Comparison of ENCODE assay signal across 28 mouse cellular contexts in the genomic region with DNA sequence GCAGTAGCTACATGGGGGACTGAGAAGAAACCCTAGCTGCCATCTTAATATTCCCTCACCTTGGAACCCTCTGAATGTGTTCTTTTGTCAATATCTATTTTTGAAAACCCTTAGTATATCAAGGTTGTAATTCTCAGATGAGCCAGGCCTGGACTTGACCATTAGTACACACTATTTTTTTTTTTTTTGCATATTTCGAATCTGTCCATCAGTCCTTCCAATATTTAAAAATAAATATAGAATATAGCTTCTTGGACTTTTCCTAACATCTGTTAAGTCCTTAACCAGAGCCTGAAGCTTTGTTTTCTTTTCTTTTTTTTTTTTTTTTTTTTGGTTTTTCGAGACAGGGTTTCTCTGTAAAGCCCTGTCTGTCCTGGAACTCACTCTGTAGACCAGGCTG. TPM values are rescaled to one million over a fixed set of nuclear protein-coding genes. Genes with fewer than 3 reads are reported as not detected.
A peak's percentile ranks its signal among the peaks of the same experiment; 100 is the strongest.
DNase-seq lines count a peak whose midpoint lies in the region; ATAC-seq and TF ChIP-seq lines count a peak whose summit lies in the region.
"Had no signal": no experiment of that assay in that cellular context is flagged by ENCODE, and none has a peak within 500 bp of the region (broad histone marks: within the 10 kb centered on the region; RNA-seq: fewer than 3 reads in every experiment).

No protein-coding gene starts in this region.

- no peak for TF ChIP-seq CTCF in liver, postnatal 0 days (IDR thresholded peaks at IDR 0.05; ENCODE audit: low read depth)
- no peak for TF ChIP-seq CTCF in MEL (IDR thresholded peaks at IDR 0.05 in 2 of 3, conservative IDR thresholded peaks at IDR 0.05 in 1 of 3; ENCODE audit: control insufficient read depth in 1 of 3, insufficient read depth in 1 of 3, low read depth in 2 of 3, low read length in 3 of 3, poor library complexity in 1 of 3, severe bottlenecking in 1 of 3)
- no peak for TF ChIP-seq CTCF in liver, embryonic 14.5 days (IDR thresholded peaks at IDR 0.05; ENCODE audit: low read depth)

- 0 out of 2 replicates have a peak overlapping the region, but pooled peaks have one; percentile 6 for H3K4me3 ChIP-seq in liver, embryonic 12.5 days
- no peak overlapping the region for H3K4me3 ChIP-seq in liver, postnatal 0 days (ENCODE audit: low read depth, low read length)
- no peak overlapping the region; a peak in 1 of 4 replicates for H3K4me3 ChIP-seq in MEL (ENCODE audit: control insufficient read depth in 1 of 2, insufficient read depth in 1 of 2, low read depth in 2 of 2, low read length in 2 of 2)
- H3K4me3 ChIP-seq in liver, embryonic 14.5 days (ENCODE audit: insufficient read depth in 1 of 2, low read depth in 2 of 2, low read length in 2 of 2), result peak overlapping the region in 1 of 2 experiments; percentile 18; a peak in 1 of 4 replicates
- no peak overlapping the region for H3K4me3 ChIP-seq in liver, embryonic 16.5 days (ENCODE audit: low read depth, low read length)
- H3K4me3 ChIP-seq: embryonic facial prominence, embryonic 13.5 days; embryonic facial prominence, embryonic 15.5 days; forebrain, embryonic 10.5 days; forebrain, embryonic 12.5 days had no signal

- WGBS in liver, embryonic 12.5 days (ENCODE audit: insufficient replicate concordance), result 67% methylated on average over 2 of the region's 2 CpGs
- WGBS in liver, postnatal 0 days (ENCODE audit: insufficient replicate concordance), result 81% methylated on average over 2 of the region's 2 CpGs
- 72% methylated on average over 2 of the region's 2 CpGs for WGBS in liver, embryonic 14.5 days (ENCODE audit: insufficient replicate concordance)
- WGBS in liver, embryonic 16.5 days (ENCODE audit: insufficient replicate concordance), result 52% methylated on average over 2 of the region's 2 CpGs

- no peak for TF ChIP-seq RAD21 in MEL (IDR thresholded peaks at IDR 0.05; ENCODE audit: low read depth, low read length)

- DNase-seq in liver, postnatal 0 days, result no peak
- DNase-seq in MEL (ENCODE audit: low read depth, low spot score), result no peak
- no peak for DNase-seq in liver, embryonic 14.5 days (ENCODE audit: low read depth in 3 of 3, low spot score in 3 of 3)
- DNase-seq in heart, adult 11 months, result no peak
- DNase-seq in adrenal gland, postnatal 10 days, result no peak
- DNase-seq in thymus, postnatal 25 days, result no peak
- DNase-seq: adrenal gland, adult 2 months; adrenal gland, postnatal 14 days; adrenal gland, postnatal 36 days; cerebellum, adult 11-12 months; cerebellum, adult 8-10 months; cerebellum, adult 9-11 months; cerebellum, postnatal 14 days; cerebellum, postnatal 36 days; embryo, embryonic 11 days had no signal

- peaks cover 39% of the 10 kb centered on the region for H3K4me1 ChIP-seq in liver, embryonic 12.5 days
- H3K4me1 ChIP-seq in liver, postnatal 0 days (ENCODE audit: insufficient read depth), result peaks cover 4% of the 10 kb centered on the region; the same call in 1 of the 2 replicates
- H3K4me1 ChIP-seq in MEL (ENCODE audit: control insufficient read depth in 1 of 2, insufficient read depth in 2 of 2, low read length in 2 of 2), result peaks cover 8 to 16% of the 10 kb centered on the region in 2 experiments
- H3K4me1 ChIP-seq in liver, embryonic 14.5 days (replicated peaks; ENCODE audit: control insufficient read depth in 2 of 2, insufficient read depth in 2 of 2, low read length in 1 of 2), result peaks cover 15 to 21% of the 10 kb centered on the region in 2 experiments
- peaks cover 20% of the 10 kb centered on the region for H3K4me1 ChIP-seq in liver, embryonic 16.5 days (ENCODE audit: control insufficient read depth, low read depth, low read length)
- H3K4me1 ChIP-seq: forebrain, embryonic 10.5 days; forebrain, embryonic 12.5 days had no signal

- no peak for TF ChIP-seq EP300 in liver, postnatal 0 days (IDR thresholded peaks at IDR 0.05; ENCODE audit: low read depth)
- no peak for TF ChIP-seq EP300 in MEL (IDR thresholded peaks at IDR 0.05; ENCODE audit: low read depth in 1 of 2, low read length in 2 of 2)
- TF ChIP-seq EP300 in liver, embryonic 14.5 days (IDR thresholded peaks at IDR 0.05; ENCODE audit: low read depth), result no peak

- peak overlapping the region; percentile 50; the same call in 1 of the 2 replicates for H3K9ac ChIP-seq in liver, embryonic 12.5 days
- no peak overlapping the region for H3K9ac ChIP-seq in liver, postnatal 0 days (replicated peaks)
- H3K9ac ChIP-seq in MEL (ENCODE audit: control insufficient read depth, low read depth, low read length, poor library complexity, severe bottlenecking), result 0 out of 2 replicates have a peak overlapping the region, but pooled peaks have one; percentile 1
- H3K9ac ChIP-seq in liver, embryonic 14.5 days (replicated peaks), result peak overlapping the region; percentile 53
- H3K9ac ChIP-seq in liver, embryonic 16.5 days (ENCODE audit: low read depth, low read length), result 0 out of 2 replicates have a peak overlapping the region, but pooled peaks have one; percentile 26
- H3K9ac ChIP-seq: embryonic facial prominence, embryonic 13.5 days; embryonic facial prominence, embryonic 15.5 days; forebrain, embryonic 12.5 days had no signal

- no peaks in the 10 kb centered on the region for H3K9me3 ChIP-seq in liver, embryonic 12.5 days (replicated peaks)
- H3K9me3 ChIP-seq in liver, postnatal 0 days (ENCODE audit: low read length), result no peaks in the 10 kb centered on the region
- no peaks in the 10 kb centered on the region for H3K9me3 ChIP-seq in MEL (replicated peaks; ENCODE audit: insufficient read depth, low read length)
- H3K9me3 ChIP-seq in liver, embryonic 14.5 days (ENCODE audit: control insufficient read depth, low read length), result no peaks in the 10 kb centered on the region
- no peaks in the 10 kb centered on the region for H3K9me3 ChIP-seq in liver, embryonic 16.5 days (replicated peaks; ENCODE audit: control insufficient read depth, low read length)
- H3K9me3 ChIP-seq: embryonic facial prominence, embryonic 13.5 days; embryonic facial prominence, embryonic 15.5 days; forebrain, embryonic 10.5 days; forebrain, embryonic 12.5 days; G1E had no signal

- no peaks in the 10 kb centered on the region for H3K27me3 ChIP-seq in liver, embryonic 12.5 days (replicated peaks)
- H3K27me3 ChIP-seq in liver, postnatal 0 days (ENCODE audit: insufficient read depth, low read length), result no peaks in the 10 kb centered on the region
- H3K27me3 ChIP-seq in MEL (ENCODE audit: control insufficient read depth in 1 of 2, insufficient read depth in 2 of 2, low read length in 2 of 2), result no peaks in the 10 kb centered on the region
- H3K27me3 ChIP-seq in liver, embryonic 14.5 days (ENCODE audit: control insufficient read depth, insufficient read depth, low read length), result no peaks in the 10 kb centered on the region
- H3K27me3 ChIP-seq in liver, embryonic 16.5 days (ENCODE audit: control insufficient read depth, insufficient read depth, low read depth, low read length), result no peaks in the 10 kb centered on the region
- H3K27me3 ChIP-seq: embryonic facial prominence, embryonic 15.5 days; forebrain, embryonic 12.5 days had no signal

- no peak for ATAC-seq in liver, embryonic 12.5 days
- ATAC-seq in liver, postnatal 0 days, result no peak
- ATAC-seq in liver, embryonic 14.5 days (ENCODE audit: insufficient read depth), result no peak
- ATAC-seq in liver, embryonic 16.5 days (ENCODE audit: low read depth), result no peak
- ATAC-seq: forebrain, embryonic 14.5 days; forebrain, embryonic 16.5 days had no signal

- peak overlapping the region; percentile 61 for H3K4me2 ChIP-seq in liver, embryonic 12.5 days
- H3K4me2 ChIP-seq in liver, postnatal 0 days (ENCODE audit: low read depth, low read length), result no peak overlapping the region
- peak overlapping the region; percentile 68 for H3K4me2 ChIP-seq in liver, embryonic 14.5 days (ENCODE audit: low read depth)
- peak overlapping the region; percentile 56 for H3K4me2 ChIP-seq in liver, embryonic 16.5 days (ENCODE audit: low read depth, low read length)
- H3K4me2 ChIP-seq: embryonic facial prominence, embryonic 13.5 days; embryonic facial prominence, embryonic 15.5 days; forebrain, embryonic 12.5 days had no signal

- H3K27ac ChIP-seq in liver, embryonic 12.5 days, result peak overlapping the region; percentile 74
- no peak overlapping the region for H3K27ac ChIP-seq in liver, postnatal 0 days (ENCODE audit: low read depth)
- H3K27ac ChIP-seq in MEL (ENCODE audit: control insufficient read depth, low read depth, low read length), result no peak overlapping the region
- peak overlapping the region; percentile 63 for H3K27ac ChIP-seq in liver, embryonic 14.5 days
- peak overlapping the region; percentile 41; the same call in 1 of the 2 replicates for H3K27ac ChIP-seq in liver, embryonic 16.5 days (ENCODE audit: low read length)
- H3K27ac ChIP-seq: embryonic facial prominence, embryonic 13.5 days; embryonic facial prominence, embryonic 15.5 days; forebrain, embryonic 10.5 days; forebrain, embryonic 12.5 days had no signal

- no peaks in the 10 kb centered on the region for H3K79me2 ChIP-seq in MEL (ENCODE audit: control insufficient read depth, insufficient read depth, low read length, poor library complexity)

- TF ChIP-seq POLR2A in MEL (IDR thresholded peaks at IDR 0.05; ENCODE audit: control insufficient read depth in 1 of 2, insufficient read depth in 1 of 2, low read depth in 1 of 2, low read length in 2 of 2, poor library complexity in 1 of 2), result no peak

- H3K36me3 ChIP-seq in liver, embryonic 12.5 days, result no peaks in the 10 kb centered on the region
- H3K36me3 ChIP-seq in liver, postnatal 0 days (replicated peaks; ENCODE audit: insufficient read depth, low read length), result no peaks in the 10 kb centered on the region
- H3K36me3 ChIP-seq in MEL (ENCODE audit: control insufficient read depth in 1 of 2, insufficient read depth in 2 of 2, low read length in 2 of 2), result peaks cover 0 to 13% of the 10 kb centered on the region in 2 experiments; a peak in 2 of 4 replicates
- no peaks in the 10 kb centered on the region for H3K36me3 ChIP-seq in liver, embryonic 14.5 days (replicated peaks; ENCODE audit: control insufficient read depth, insufficient read depth, low read depth)
- H3K36me3 ChIP-seq in liver, embryonic 16.5 days (ENCODE audit: control insufficient read depth, insufficient read depth), result no peaks in the 10 kb centered on the region
- H3K36me3 ChIP-seq: embryonic facial prominence, embryonic 13.5 days; embryonic facial prominence, embryonic 15.5 days; forebrain, embryonic 10.5 days; forebrain, embryonic 12.5 days; G1E had no signal

RNA-seq across cellular contexts. Expression of gene Rnf222, which starts 4.5 kb away (rescaled TPM):
- 0.07 and 0.10 TPM in 2 replicates for polyA plus RNA-seq in liver, embryonic 12.5 days (2016; fragmentation: Nextera tagmentation; extraction: Ambion mirVana)
- polyA plus RNA-seq in liver, postnatal 0 days (2015; fragmentation: Nextera tagmentation; extraction: Ambion mirVana), result 0.02 and 0.07 TPM in 2 replicates
- 0.23 TPM in 2 replicates for total RNA-seq in MEL (2012; rRNA removed)
- polyA plus RNA-seq in MEL (2012; ENCODE audit: insufficient read depth in 1 of 2, insufficient read length in 2 of 2, low read depth in 1 of 2, low replicate concordance in 2 of 2, missing spikeins in 1 of 2), result under 1 TPM in 1 of 2 experiments, not detected in 1; 0.28 TPM
- 0.08 and 0.09 TPM in 2 replicates for polyA plus RNA-seq in liver, embryonic 14.5 days (2012; rRNA removed)
- 0.10 TPM in 1 of 2 replicates, not detected in the other for polyA plus RNA-seq in liver, embryonic 14.5 days (2014; fragmentation: Nextera tagmentation; extraction: Ambion mirVana)
- 0.04 and 0.14 TPM in 2 replicates for polyA plus RNA-seq in liver, embryonic 16.5 days (2015; fragmentation: Nextera tagmentation; extraction: Ambion mirVana)
- total RNA-seq in adrenal gland, postnatal 10 days (2021), result under 1 TPM; 0.09 to 0.12 TPM
- polyA plus RNA-seq: C2C12; erythroblast, embryonic 14.5 days; forebrain, embryonic 14.5 days; forebrain, embryonic 16.5 days; G1E had no signal

RNA-seq across cellular contexts. Expression of gene Ndel1, which starts 12.2 kb away (rescaled TPM):
- polyA plus RNA-seq in liver, embryonic 12.5 days (2016; fragmentation: Nextera tagmentation; extraction: Ambion mirVana), result 40.4 and 42.0 TPM in 2 replicates
- polyA plus RNA-seq in liver, postnatal 0 days (2015; fragmentation: Nextera tagmentation; extraction: Ambion mirVana), result 32.8 and 33.8 TPM in 2 replicates
- 59.6 and 70.7 TPM in 2 replicates for total RNA-seq in MEL (2012; rRNA removed)
- 10 to 100 TPM; 55.0 to 61.2 TPM for polyA plus RNA-seq in MEL (2012; ENCODE audit: insufficient read depth in 1 of 2, insufficient read length in 2 of 2, low read depth in 1 of 2, low replicate concordance in 2 of 2, missing spikeins in 1 of 2)
- 20.2 and 21.1 TPM in 2 replicates for polyA plus RNA-seq in liver, embryonic 14.5 days (2012; rRNA removed)
- 28.1 and 30.8 TPM in 2 replicates for polyA plus RNA-seq in liver, embryonic 14.5 days (2014; fragmentation: Nextera tagmentation; extraction: Ambion mirVana)
- polyA plus RNA-seq in liver, embryonic 16.5 days (2015; fragmentation: Nextera tagmentation; extraction: Ambion mirVana), result 36.9 and 38.6 TPM in 2 replicates
- total RNA-seq in adrenal gland, postnatal 10 days (2021), result 10 to 100 TPM; 57.2 to 72.8 TPM

RNA-seq across cellular contexts. Expression of gene Rpl26, which starts 17.5 kb away (rescaled TPM):
- polyA plus RNA-seq in liver, embryonic 12.5 days (2016; fragmentation: Nextera tagmentation; extraction: Ambion mirVana), result 938 and 976 TPM in 2 replicates
- 531 and 540 TPM in 2 replicates for polyA plus RNA-seq in liver, postnatal 0 days (2015; fragmentation: Nextera tagmentation; extraction: Ambion mirVana)
- 5,179 and 5,512 TPM in 2 replicates for total RNA-seq in MEL (2012; rRNA removed)
- 1,000 to 10,000 TPM in 1 of 2 experiments, not detected in 1; 3,167 TPM for polyA plus RNA-seq in MEL (2012; ENCODE audit: insufficient read depth in 1 of 2, insufficient read length in 2 of 2, low read depth in 1 of 2, low replicate concordance in 2 of 2, missing spikeins in 1 of 2)
- polyA plus RNA-seq in liver, embryonic 14.5 days (2012; rRNA removed), result 1,827 and 1,859 TPM in 2 replicates
- 829 and 850 TPM in 2 replicates for polyA plus RNA-seq in liver, embryonic 14.5 days (2014; fragmentation: Nextera tagmentation; extraction: Ambion mirVana)
- 457 and 528 TPM in 2 replicates for polyA plus RNA-seq in liver, embryonic 16.5 days (2015; fragmentation: Nextera tagmentation; extraction: Ambion mirVana)
- total RNA-seq in adrenal gland, postnatal 10 days (2021), result 1,000 to 10,000 TPM; 1,288 to 1,295 TPM

RNA-seq across cellular contexts. Expression of gene Odf4, which starts 43.0 kb away (rescaled TPM):
- polyA plus RNA-seq in liver, embryonic 12.5 days (2016; fragmentation: Nextera tagmentation; extraction: Ambion mirVana), result not detected in 2 replicates
- polyA plus RNA-seq in liver, postnatal 0 days (2015; fragmentation: Nextera tagmentation; extraction: Ambion mirVana), result not detected in 2 replicates
- total RNA-seq in MEL (2012; rRNA removed), result not detected in 2 replicates
- polyA plus RNA-seq in MEL (2012; ENCODE audit: insufficient read depth in 1 of 2, insufficient read length in 2 of 2, low read depth in 1 of 2, low replicate concordance in 2 of 2, missing spikeins in 1 of 2), result not detected
- not detected in 2 replicates for polyA plus RNA-seq in liver, embryonic 14.5 days (2012; rRNA removed)
- polyA plus RNA-seq in liver, embryonic 14.5 days (2014; fragmentation: Nextera tagmentation; extraction: Ambion mirVana), result not detected in 2 replicates
- not detected in 2 replicates for polyA plus RNA-seq in liver, embryonic 16.5 days (2015; fragmentation: Nextera tagmentation; extraction: Ambion mirVana)
- under 1 TPM; 0.27 to 0.60 TPM for total RNA-seq in adrenal gland, postnatal 10 days (2021)
- total RNA-seq: adrenal gland, adult 2 months; common myeloid progenitor, adult 5-6 weeks; G1E had no signal
- polyA plus RNA-seq: adrenal gland, adult 2 months; C2C12; embryonic facial prominence, embryonic 11.5 days; embryonic facial prominence, embryonic 13.5 days; embryonic facial prominence, embryonic 15.5 days; erythroblast, embryonic 14.5 days; forebrain, embryonic 10.5 days; forebrain, embryonic 14.5 days; G1E had no signal

Comparison
In these comparisons a context has a peak if more than half of its experiments do, and no peak if none do; other contexts are left out.
1. H3K27ac ChIP-seq: peak in liver, embryonic 12.5 days (single experiment), liver, embryonic 14.5 days (single experiment) and liver, embryonic 16.5 days (single experiment); none in liver, postnatal 0 days (single experiment) and MEL (single experiment).